Mouse (Mus musculus): ENCODE measurements at regions not wholly inside any gene's neighbourhood (a gene's known extent, or its start where the extent isn't known, plus 50 kb on each side); places are given as distances from the start of the nearest gene placed in this dataset.
"Not testable (repeated sequence)": the region's sequence is repeated elsewhere in the genome, so short reads cannot be mapped to it uniquely, and the experiment has no call there.

DNA sequence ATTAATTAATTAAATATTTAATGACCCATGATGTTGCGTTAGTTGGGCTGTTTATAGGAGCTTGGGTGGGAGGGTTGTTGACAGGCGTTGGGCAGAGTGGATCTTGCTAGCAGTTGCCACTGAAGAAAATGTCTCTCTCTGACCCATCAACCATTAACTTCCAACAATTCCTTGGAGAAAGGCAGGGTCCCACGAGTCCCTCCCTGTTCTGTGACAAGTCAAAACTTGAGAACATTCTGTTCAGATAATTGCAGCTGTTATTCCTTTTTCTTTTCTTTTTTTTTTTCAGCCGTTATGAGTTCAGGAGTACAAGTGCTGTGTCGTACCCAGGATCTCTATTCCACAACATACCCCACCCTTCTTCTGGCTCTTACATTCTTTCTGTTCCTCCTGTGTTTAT lies 59.8 kb upstream of the Tnfrsf21 start:
- DNase-seq (ENCODE audit: low read depth): no peak

DNA sequence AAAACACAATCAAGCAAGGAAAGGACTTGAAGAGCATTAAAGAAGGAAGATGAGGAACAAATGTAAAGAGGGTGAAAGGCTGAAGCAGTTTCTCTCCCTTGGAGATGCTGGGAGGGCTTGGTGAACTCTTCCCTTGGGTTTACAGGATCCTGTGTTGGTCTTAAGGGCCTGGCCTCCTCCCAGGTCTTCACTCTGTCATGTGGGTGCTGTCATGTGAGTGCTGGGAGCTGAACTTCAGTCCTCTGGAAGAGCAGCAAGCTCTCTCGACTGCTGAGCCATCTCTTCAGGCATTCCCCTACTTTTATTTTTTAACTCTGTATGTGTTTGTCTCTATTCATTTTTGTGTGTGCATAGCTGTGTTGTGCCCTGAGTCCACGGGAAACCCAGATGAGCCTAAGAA lies 61.6 kb upstream of the Tnfrsf21 start:
- no peak for DNase-seq (ENCODE audit: low read depth)

GRCm38 (mm10) chr17:42944453-42944852 lies 68.0 kb upstream of the Cd2ap start:
- DNase-seq (ENCODE audit: low read depth): peak; percentile 13

GRCm38 (mm10) chr17:42943272-42943696 lies 66.8 kb upstream of the Cd2ap start:
- peak; percentile 86 for DNase-seq (ENCODE audit: low read depth)

GRCm38 (mm10) chr17:42939476-42939875 lies 63.0 kb upstream of the Cd2ap start:
- DNase-seq (ENCODE audit: low read depth): no peak

DNA sequence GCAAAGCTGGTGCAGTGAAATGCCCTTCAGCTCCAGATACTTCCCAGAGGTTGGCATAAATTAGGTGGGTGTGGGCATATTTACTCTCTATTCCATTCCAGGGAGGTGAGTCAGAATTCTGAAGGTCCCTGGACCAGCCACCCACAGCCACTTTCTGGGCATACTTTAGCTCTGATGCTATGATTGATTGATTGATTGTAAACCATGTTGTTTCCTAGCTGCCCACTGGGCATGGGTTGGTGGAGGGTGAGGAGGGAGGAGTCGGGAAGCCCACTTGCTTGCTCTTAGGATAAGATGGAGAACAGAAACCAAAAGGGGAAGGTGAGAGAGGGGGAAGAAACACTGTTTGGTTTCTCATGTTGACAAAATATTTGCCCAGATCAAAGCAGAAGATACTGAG lies 62.1 kb upstream of the Cd2ap start:
- DNase-seq (ENCODE audit: low read depth): no peak

DNA sequence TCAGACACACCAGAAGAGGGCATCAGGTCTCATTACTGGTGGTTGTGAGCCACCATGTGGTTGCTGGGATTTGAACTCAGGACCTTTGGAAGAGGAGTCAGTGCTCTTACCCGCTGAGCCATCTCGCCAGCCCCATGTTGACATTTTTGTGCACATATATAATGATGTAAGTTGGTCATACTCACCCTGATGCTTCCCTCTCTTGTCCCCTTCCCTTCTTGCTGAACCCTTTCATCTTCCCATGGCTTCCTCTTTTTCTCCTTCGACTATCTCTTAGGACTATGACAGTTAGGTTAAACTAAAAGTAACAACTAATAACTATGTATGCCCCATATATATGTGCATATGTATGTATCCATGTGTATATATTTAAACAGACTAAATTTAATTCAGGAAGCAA lies 61.0 kb upstream of the Cd2ap start:
- not testable (repeated sequence) for DNase-seq (ENCODE audit: low read depth)

GRCm38 (mm10) chr17:42934068-42934467 lies 57.6 kb upstream of the Cd2ap start:
- no peak for DNase-seq (ENCODE audit: low read depth)

- DNase-seq (ENCODE audit: low read depth): no peak
Measured at GRCm38 (mm10) chr17:42933335-42934004, 57.0 kb upstream of the Cd2ap start.

DNA sequence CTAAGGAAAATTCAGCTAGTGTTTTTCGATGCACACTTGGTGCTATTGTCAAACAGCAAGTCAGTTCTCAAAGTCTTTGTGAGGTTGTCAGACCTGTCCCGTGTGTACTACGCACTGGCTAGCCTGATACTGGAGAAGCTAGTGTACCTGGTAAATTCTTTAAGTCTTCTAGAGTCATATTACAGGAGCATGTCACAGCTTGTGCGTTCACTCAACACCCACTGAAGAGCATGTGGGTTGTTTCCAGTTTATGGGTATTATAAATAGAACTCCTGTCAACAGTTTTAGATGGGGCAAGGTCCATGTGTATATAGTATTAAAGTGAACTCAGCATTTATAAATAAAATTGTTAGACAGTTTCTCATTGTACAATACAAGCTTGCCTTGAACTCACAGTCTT lies 50.9 kb upstream of the Cd2ap start:
- no peak for DNase-seq (ENCODE audit: low read depth)
